Mouse (Mus musculus): ENCODE measurements around the gene Lgals2. TPM values are rescaled to one million over a fixed set of nuclear protein-coding genes. Genes with fewer than 3 reads are reported as not detected.

Gene Lgals2
- polyA plus RNA-seq, 1 experiment from 2014 or later, result 1.0 TPM

DNA sequence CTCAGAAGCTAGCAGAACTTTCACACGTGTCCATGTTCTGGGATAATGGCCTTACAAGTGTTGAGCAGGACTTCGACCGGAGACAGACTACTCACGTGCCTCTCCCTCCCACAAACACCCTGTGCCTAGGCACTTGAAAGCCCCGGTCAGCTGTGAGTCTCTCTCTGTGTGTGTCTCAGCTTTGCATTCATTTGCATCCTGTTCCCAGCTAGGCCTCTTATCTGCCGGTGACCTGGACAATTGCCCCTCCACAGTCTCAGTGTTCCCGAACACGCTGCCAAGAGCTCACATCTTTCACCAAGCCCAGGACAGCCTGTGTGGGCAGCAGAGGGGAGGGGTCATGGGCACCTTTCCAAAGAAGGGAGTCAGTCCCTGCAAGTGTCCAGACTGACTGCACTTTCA is 51.8 kb downstream of the Lgals2 start:
- no peaks in the 10 kb centered on the region for H3K9me3 ChIP-seq (ENCODE audit: control insufficient read depth, low read length)
- peak overlapping the region; percentile 87 for H3K27ac ChIP-seq (ENCODE audit: low read length)
- peak overlapping the region; percentile 81 for H3K9ac ChIP-seq (ENCODE audit: low read length)
- no peaks in the 10 kb centered on the region for H3K36me3 ChIP-seq (ENCODE audit: control insufficient read depth, insufficient read depth, low read length)
- ATAC-seq (ENCODE audit: low read depth), result peak; percentile 26
- H3K4me3 ChIP-seq (ENCODE audit: low read length), result peak overlapping the region; percentile 80; the same call in 1 of the 2 replicates
- peak overlapping the region; percentile 98 for H3K4me2 ChIP-seq (ENCODE audit: low read depth, low read length)
- peaks cover 2% of the 10 kb centered on the region for H3K27me3 ChIP-seq (ENCODE audit: control insufficient read depth, insufficient read depth, low read depth, low read length)
- WGBS, result 7% methylated on average over 8 of the region's 8 CpGs
- H3K4me1 ChIP-seq (replicated peaks; ENCODE audit: control insufficient read depth, insufficient read depth, low read length), result peaks cover 45% of the 10 kb centered on the region

DNA sequence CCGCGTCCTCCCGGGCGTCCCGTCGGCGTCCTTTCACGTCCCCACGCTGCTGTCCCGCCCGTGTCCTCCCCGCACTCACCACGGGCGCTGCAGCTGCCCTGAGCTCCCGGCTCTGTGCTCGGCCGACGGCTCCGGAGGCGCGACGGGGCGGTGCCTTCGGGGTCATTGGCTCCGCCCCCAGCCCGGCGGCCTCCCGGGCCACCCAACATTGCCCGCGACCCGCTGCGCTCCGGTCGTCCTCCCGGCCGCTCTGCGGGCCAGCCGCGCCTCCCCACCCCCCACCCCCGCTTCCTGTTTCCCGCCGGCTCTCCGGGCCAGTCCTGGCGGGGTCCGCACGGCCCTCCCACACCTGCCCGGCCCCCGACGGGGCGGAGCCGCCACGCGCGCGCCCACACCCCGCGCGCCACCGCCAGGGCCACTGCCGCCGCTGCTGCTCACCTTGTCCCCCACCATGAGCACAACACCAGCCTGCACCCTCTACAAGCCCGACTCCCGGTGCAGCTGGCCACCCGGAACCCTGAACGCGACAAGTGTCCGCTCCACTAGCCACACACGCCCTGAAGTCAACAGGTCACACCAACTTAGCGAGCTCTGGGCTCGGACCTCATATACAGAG is 52.4 kb downstream of the Lgals2 start, which contains the start of gene Card10:
Card10 (minus strand) TSS at position 267 of the 616 bp plus-strand sequence.
- ATAC-seq (ENCODE audit: low read depth), result peak; percentile 79
- H3K9ac ChIP-seq (ENCODE audit: low read length), result peak within 1 kb of the TSS; percentile 81
- peak within 1 kb of the TSS; percentile 87 for H3K27ac ChIP-seq (ENCODE audit: low read length)
- H3K9me3 ChIP-seq (ENCODE audit: control insufficient read depth, low read length), result no peaks in the 10 kb centered on the region
- H3K36me3 ChIP-seq (ENCODE audit: control insufficient read depth, insufficient read depth, low read length), result no peaks in the 10 kb centered on the region
- H3K4me1 ChIP-seq (replicated peaks; ENCODE audit: control insufficient read depth, insufficient read depth, low read length), result peaks cover 45% of the 10 kb centered on the region
- peak within 1 kb of the TSS; percentile 98 for H3K4me2 ChIP-seq (ENCODE audit: low read depth, low read length)
- peak within 1 kb of the TSS; percentile 80 for H3K4me3 ChIP-seq (ENCODE audit: low read length)
- peaks cover 2% of the 10 kb centered on the region for H3K27me3 ChIP-seq (ENCODE audit: control insufficient read depth, insufficient read depth, low read depth, low read length)
- WGBS, result 1% methylated on average over 59 of the region's 70 CpGs

DNA sequence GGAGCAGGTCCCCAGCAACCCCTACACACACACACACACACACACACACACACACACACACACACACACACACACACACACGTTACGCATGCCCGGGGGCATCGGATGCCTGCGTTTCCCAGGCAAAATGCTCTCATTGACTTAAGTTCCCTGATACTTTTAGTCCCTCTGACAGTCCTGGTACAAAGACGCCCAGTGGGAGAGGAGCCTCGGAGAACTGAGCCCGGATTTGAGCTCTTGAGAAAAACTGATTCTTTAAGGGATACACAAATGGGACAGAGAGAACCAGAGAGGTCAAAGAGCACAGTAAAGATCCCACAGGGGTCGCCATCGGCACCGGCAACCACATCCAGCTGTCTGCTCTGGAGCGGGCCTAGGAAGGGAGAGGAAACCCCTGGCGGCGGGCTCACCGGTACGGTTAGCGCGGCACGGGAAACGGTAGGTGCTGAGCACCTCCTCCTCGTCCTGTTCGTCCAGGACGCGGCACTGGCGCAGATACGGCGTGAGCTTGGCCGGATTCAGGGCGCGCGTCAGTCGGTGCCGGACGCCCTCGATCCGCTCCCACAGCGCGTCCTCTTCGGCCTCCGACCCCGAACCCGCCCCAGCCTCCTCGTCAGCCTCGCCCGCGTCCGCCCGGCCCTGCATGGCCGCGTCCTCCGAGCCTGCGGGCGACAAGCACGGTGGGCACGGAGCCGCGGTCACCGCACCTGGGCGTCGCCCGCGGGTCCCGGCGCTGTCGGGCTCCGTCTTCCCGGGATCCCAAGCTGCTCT is 53.2 kb downstream of the Lgals2 start:
- Histone ChIP-seq H3K27ac (ENCODE audit: low read length) (peak overlapping the region; percentile 87), H3K27me3 (ENCODE audit: control insufficient read depth, insufficient read depth, low read depth, low read length) (peaks cover 2% of the 10 kb centered on the region), H3K9ac (ENCODE audit: low read length) (peak overlapping the region; percentile 81), H3K9me3 (ENCODE audit: control insufficient read depth, low read length) (no peaks in the 10 kb centered on the region), H3K36me3 (ENCODE audit: control insufficient read depth, insufficient read depth, low read length) (no peaks in the 10 kb centered on the region), H3K4me3 (ENCODE audit: low read length) (peak overlapping the region; percentile 80), H3K4me1 (replicated peaks; ENCODE audit: control insufficient read depth, insufficient read depth, low read length) (peaks cover 44% of the 10 kb centered on the region), H3K4me2 (ENCODE audit: low read depth, low read length) (peak overlapping the region; percentile 98)
- WGBS, result 5% methylated on average over 49 of the region's 67 CpGs
- ATAC-seq (ENCODE audit: low read depth), result peak; percentile 23

DNA sequence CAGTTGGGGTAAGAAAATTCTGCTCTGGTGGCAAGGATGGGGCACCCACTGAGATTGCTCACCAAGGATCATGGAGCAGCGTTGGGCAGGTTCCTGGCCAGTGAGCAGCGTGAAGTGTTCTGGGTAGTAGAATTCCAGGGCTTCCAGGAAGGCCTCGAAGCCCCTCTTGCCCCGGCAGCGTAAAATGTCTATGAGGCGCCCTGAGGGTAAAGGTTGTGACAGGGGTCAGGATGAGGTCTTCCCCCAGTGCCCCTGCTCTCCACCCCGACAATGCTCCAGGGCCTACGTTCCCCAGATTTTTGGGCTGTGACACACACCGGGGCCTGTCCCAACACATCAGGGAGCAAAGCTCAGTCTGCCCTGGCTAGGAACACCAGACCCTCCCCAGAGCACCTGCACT is 53.8 kb downstream of the Lgals2 start:
- peaks cover 2% of the 10 kb centered on the region for H3K27me3 ChIP-seq (ENCODE audit: control insufficient read depth, insufficient read depth, low read depth, low read length)
- peak overlapping the region; percentile 81 for H3K9ac ChIP-seq (ENCODE audit: low read length)
- H3K4me3 ChIP-seq (ENCODE audit: low read length), result peak overlapping the region; percentile 80
- no peak for ATAC-seq (ENCODE audit: low read depth)
- 56% methylated on average over 9 of the region's 9 CpGs for WGBS
- H3K9me3 ChIP-seq (ENCODE audit: control insufficient read depth, low read length), result no peaks in the 10 kb centered on the region
- no peaks in the 10 kb centered on the region for H3K36me3 ChIP-seq (ENCODE audit: control insufficient read depth, insufficient read depth, low read length)
- H3K27ac ChIP-seq (ENCODE audit: low read length), result no peak overlapping the region
- peaks cover 41% of the 10 kb centered on the region for H3K4me1 ChIP-seq (replicated peaks; ENCODE audit: control insufficient read depth, insufficient read depth, low read length)
- peak overlapping the region; percentile 98 for H3K4me2 ChIP-seq (ENCODE audit: low read depth, low read length)

Small RNA genes lying within 50 kb of the gene (microRNA-seq; reads per million reads assigned to microRNA genes)
- not detected for gene Mir6955

Other genes with a start within 250 kb of the Lgals2 start
- 0.09 and 0.15 TPM in 2 replicates for gene Elfn2, start 136.8 kb downstream of the Lgals2 start, polyA plus RNA-seq (2015; fragmentation: Nextera tagmentation; extraction: Ambion mirVana)
- gene Mfng, start 82.1 kb downstream of the Lgals2 start, polyA plus RNA-seq (2015; fragmentation: Nextera tagmentation; extraction: Ambion mirVana), result 40.8 and 43.1 TPM in 2 replicates
- 6.1 and 6.2 TPM in 2 replicates for gene Card10, start 52.5 kb downstream of the Lgals2 start, polyA plus RNA-seq (2015; fragmentation: Nextera tagmentation; extraction: Ambion mirVana)
- gene Cdc42ep1, start 12.9 kb downstream of the Lgals2 start, polyA plus RNA-seq (2015; fragmentation: Nextera tagmentation; extraction: Ambion mirVana), result 113 TPM in 2 replicates
- gene Gga1, start 21.7 kb upstream of the Lgals2 start, polyA plus RNA-seq (2015; fragmentation: Nextera tagmentation; extraction: Ambion mirVana), result 58.3 and 63.1 TPM in 2 replicates
- gene Gm49510, start 44.1 kb upstream of the Lgals2 start, polyA plus RNA-seq (2015; fragmentation: Nextera tagmentation; extraction: Ambion mirVana), result 0.16 and 0.59 TPM in 2 replicates
- 37.3 and 41.8 TPM in 2 replicates for gene Sh3bp1, start 44.2 kb upstream of the Lgals2 start, polyA plus RNA-seq (2015; fragmentation: Nextera tagmentation; extraction: Ambion mirVana)
- gene Pdxp, start 58.4 kb upstream of the Lgals2 start, polyA plus RNA-seq (2015; fragmentation: Nextera tagmentation; extraction: Ambion mirVana), result 6.8 and 8.0 TPM in 2 replicates
- gene Lgals1, start 71.2 kb upstream of the Lgals2 start, polyA plus RNA-seq (2015; fragmentation: Nextera tagmentation; extraction: Ambion mirVana), result 796 and 862 TPM in 2 replicates
- 43.0 and 48.3 TPM in 2 replicates for gene Nol12, start 79.4 kb upstream of the Lgals2 start, polyA plus RNA-seq (2015; fragmentation: Nextera tagmentation; extraction: Ambion mirVana)
- gene Triobp, start 92.2 kb upstream of the Lgals2 start, polyA plus RNA-seq (2015; fragmentation: Nextera tagmentation; extraction: Ambion mirVana), result 44.6 and 51.3 TPM in 2 replicates
- gene H1f0, start 172.9 kb upstream of the Lgals2 start, polyA plus RNA-seq (2015; fragmentation: Nextera tagmentation; extraction: Ambion mirVana), result 516 and 576 TPM in 2 replicates
- gene Galr3, start 186.4 kb upstream of the Lgals2 start, polyA plus RNA-seq (2015; fragmentation: Nextera tagmentation; extraction: Ambion mirVana), result not detected in 2 replicates
- gene Ankrd54, start 207.4 kb upstream of the Lgals2 start, polyA plus RNA-seq (2015; fragmentation: Nextera tagmentation; extraction: Ambion mirVana), result 52.6 and 56.7 TPM in 2 replicates
- gene Eif3l, start 219.7 kb upstream of the Lgals2 start, polyA plus RNA-seq (2015; fragmentation: Nextera tagmentation; extraction: Ambion mirVana), result 196 and 209 TPM in 2 replicates

Measured in lung, embryonic 16.5 days (tissue).